Mouse (Mus musculus) left cerebral cortex, adult 11 months (tissue): ENCODE data around the gene Arih1.

Source experiments
- DNase-seq: peaks from one replicate; pipeline ENCODE4 v3.0.0; 2022; ENCODE audit warnings: low spot score

Gene Arih1

DNA sequence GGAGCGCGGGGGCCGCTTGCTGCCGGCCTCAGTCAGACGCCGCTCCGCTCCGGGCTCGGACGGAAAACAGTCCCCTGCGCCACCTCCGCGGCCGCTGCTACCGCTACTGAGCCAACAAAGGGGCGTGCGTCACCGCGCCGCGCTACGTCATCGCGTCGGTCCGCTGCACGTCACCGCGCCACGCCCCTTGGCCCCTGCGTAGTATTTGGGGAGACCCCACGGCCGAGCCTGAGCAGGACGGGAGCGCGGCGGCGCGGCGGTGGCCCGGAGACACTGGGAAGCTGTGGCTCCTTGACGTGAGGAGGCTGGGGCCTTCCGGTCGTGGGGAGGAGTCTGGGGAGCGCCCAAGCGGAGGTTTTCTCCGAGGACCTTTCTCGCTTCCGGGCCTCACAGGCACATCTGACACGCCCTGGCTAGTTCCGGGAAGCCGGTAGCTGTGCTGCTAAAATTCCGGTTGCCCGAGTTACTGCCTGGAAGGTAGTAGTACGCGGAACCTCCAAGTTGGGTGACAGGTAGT is at the start of gene Arih1:
Arih1 (minus strand) TSS at position 70 of the 517 bp plus-strand sequence.
- DNase-seq = peak; percentile 99

DNA sequence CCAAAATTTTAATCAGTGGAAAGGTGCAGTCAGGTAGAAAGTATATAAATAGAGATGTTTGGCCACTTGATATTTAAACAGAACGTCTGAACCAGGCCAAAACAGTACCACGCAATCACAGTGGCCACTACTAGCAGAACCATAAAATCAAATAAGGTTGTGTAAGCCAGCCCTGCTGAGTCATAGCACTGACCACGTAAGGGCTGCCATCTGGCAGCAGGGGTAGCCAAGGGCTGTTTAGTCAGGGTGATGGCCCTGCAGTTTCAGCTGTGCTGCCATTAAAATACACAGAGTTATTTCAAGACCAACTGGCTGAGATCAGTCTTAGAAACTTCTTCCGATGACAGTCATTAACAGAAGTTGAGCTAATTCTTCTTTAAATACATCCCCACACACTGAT is 47.5 kb upstream of the Arih1 start:
- no peak for DNase-seq

DNA sequence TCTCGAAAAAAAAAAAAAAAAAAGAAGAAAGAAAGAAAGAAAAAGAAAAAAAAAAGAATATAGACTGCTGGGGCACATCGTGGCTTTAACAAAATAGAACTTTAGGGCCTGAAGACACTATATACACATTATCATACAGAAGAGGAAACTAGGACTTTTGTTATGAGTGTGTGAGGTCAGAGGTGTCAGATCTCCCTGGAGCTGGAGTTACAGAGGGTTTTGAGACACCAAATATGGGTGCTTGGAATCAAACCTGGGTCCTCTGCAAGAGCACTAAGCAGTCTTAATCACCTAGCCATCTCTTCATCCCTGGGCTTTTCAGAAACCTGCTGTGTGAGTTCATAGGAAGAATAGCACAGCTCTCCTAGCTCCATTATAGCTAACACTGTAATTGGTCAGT is 47.0 kb upstream of the Arih1 start:
- no peak for DNase-seq

- DNase-seq = no peak
These were observed 45.2 kb upstream of the Arih1 start for GRCm38 (mm10) chr9:59531645-59532044.

- DNase-seq = no peak
These were observed 41.9 kb upstream of the Arih1 start for GRCm38 (mm10) chr9:59528274-59528673.

DNA sequence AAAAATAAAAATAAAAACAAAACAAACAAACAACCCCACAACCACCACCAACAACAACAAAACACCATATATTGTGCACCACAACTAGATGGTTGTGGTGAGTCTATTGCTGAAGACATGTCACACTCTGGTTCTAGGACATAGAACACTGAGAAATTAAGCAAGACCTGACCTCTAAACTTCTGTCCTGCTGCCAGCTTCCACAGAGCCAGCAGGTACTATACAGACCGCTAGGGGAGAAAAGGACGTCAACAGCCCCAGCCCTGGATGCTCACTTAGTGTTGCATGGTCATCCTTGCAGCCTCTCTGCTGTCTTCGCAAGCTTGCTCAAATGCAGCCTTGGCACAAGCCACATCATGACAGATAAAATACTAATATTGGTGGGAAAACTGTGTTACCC is 41.2 kb upstream of the Arih1 start:
- no peak for DNase-seq

- no peak for DNase-seq
These were observed 40.3 kb upstream of the Arih1 start for GRCm38 (mm10) chr9:59526727-59527126.

- no peak for DNase-seq
These were observed 36.5 kb upstream of the Arih1 start for GRCm38 (mm10) chr9:59522906-59523305.

- no peak for DNase-seq
These were observed 33.0 kb upstream of the Arih1 start for GRCm38 (mm10) chr9:59519396-59519795.

- no peak for DNase-seq
These were observed 32.6 kb upstream of the Arih1 start for GRCm38 (mm10) chr9:59518976-59519375.

DNA sequence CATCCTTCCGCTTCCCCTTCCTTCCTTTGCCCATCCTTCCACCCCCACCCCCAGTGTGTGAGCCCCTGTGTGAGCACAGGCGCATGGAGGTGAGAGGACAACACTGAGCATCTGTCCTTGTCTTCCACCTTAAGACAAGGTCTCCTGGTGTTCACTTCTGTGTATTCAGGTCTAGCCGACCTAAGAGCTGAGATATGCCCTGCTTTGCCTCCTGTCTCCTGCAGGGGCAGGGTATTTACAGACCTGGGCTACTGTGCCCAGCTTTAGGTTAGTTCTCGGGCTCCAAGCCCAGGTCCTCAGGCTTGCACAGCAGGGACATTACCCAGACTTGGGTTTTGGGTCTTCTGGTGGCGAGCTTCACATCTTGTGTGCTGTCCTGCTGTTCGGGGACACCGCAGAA is 30.7 kb upstream of the Arih1 start:
- no peak for DNase-seq

- DNase-seq = no peak
These were observed 28.7 kb upstream of the Arih1 start for GRCm38 (mm10) chr9:59515069-59515468.

DNA sequence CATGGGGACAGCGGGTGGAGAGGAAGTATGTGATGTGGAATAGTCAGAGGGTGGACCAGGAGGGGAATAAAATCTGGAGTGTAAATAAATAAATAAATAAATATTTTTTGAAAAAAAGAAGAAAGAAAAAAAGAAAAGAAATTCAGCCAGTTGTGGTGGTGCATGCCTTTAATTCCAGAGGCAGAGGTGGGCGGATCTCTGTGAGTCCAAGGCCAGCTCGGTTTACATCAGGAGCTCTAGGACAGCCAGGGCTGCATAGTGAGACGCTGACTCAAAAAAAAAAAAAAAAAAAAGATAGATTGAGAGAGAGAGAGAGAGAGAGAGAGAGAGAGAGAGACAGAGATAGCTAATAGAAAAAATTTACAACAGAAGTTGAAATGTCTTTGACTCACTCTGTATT is 26.0 kb upstream of the Arih1 start:
- DNase-seq = no peak

- no peak for DNase-seq
These were observed 21.7 kb upstream of the Arih1 start for GRCm38 (mm10) chr9:59508146-59508545.

GRCm38 (mm10) chr9:59487331-59487730 is 913 bp upstream of the Arih1 start:
- peak; percentile 7 for DNase-seq

DNA sequence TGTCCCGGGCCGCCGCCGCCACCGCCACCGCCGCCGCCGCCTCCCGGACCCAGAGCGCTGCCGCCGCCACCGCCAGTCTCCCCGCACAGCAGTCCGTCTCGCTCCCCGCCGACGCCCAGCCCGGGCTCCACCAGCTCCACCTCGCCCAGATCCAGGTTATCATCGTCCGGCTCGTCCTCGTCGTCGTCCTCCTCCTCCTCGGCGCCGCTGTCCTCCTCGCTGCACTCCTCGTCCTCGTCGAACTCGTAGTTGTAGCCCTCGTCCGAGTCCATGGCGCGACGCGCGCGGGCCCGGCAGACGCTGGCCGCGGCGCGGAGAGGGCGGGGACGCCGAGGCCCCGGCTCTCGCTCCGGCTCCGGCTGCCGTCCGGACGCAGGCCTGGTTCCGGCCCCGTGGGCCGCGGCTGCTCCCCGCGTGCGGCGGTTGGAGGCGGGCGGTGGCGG is 321 bp downstream of the Arih1 start:
- DNase-seq = peak; percentile 24

DNA sequence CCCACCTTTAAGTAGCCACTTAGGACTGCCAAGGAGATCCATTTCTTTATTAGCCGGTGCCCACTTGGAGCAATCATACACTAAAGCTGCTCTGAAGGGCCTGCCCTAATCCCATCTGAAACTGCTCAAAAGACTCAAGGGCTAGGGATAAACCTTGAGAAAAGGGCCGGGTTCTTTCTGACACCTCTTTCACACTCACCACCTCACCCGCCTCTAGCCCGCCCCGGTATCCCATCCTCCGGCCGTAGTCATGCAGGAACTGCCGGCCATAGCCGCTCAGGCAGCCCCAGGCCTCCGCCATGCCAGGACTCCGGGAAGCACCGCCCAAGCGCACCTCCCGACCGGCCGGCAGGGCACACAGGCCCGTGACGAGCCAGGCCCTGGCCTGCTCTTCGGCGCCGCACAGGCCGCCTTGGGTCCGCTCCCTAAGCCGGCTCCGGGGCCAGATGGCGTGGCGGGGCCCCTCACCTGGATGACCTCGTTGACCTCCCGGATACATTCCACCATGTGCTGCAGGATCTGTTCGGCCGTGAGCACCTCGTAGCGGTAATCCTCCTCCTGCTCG is 825 bp downstream of the Arih1 start:
- peak; percentile 4 for DNase-seq

DNA sequence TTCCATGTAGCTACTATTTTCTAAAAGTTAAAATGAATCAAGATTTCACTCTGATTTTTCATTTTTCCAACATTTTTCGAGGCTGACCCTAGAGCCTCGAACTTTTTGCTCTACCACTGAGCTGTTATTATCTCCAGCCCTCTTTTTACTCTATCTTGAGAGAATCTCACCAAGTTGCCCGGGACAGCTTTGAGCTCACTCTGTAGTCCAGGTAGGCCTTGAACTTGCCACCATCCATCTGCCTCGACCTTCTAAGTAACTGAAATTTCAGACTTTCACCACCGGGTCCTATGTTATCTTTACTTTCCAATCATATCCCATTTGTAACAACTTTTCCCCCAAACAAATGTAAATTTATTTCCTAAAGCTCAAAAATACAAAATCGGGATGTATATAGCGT is 1.7 kb downstream of the Arih1 start:
- DNase-seq = no peak

- no peak for DNase-seq
These were observed 4.0 kb downstream of the Arih1 start for GRCm38 (mm10) chr9:59482419-59482818.

DNA sequence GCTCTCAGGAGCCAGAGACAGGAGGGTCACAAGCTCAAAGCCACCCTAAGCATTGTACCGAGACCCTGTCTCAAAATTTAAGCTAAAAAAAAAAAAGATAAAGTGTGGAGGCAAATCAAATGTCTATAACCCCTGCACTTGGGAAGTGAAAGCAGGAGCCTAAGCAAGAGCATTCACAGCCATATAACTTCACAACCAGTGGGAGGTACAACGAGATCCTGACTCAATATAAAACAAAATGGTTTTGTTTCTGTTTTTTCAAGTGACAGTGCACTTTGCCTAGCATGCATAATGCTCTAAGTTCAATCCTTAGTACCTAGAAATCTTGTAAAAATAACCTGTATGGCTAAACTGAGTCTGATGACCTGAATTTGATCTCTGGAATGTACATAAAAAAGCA is 9.8 kb downstream of the Arih1 start:
- DNase-seq = no peak

DNA sequence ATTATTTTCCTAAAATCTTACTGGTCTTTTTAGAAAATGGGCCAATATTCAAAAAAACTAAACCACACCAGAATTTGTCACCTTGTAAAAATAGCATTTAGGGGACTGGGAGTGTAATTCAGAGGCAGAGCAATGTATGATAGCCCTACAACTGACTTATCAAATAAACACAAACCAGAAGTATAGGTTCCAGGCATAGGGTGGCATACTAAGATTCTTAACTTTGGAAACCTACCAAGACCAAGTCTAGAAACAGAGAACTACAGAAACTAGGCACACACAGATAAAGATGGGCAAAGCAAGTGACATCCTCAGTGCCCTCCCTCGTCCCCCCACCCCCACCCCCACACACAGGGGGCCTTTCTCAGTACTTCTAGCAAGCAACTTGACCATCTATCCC is 11.6 kb downstream of the Arih1 start:
- DNase-seq = no peak

- DNase-seq = no peak
These were observed 13.2 kb downstream of the Arih1 start for GRCm38 (mm10) chr9:59473171-59473570.

DNA sequence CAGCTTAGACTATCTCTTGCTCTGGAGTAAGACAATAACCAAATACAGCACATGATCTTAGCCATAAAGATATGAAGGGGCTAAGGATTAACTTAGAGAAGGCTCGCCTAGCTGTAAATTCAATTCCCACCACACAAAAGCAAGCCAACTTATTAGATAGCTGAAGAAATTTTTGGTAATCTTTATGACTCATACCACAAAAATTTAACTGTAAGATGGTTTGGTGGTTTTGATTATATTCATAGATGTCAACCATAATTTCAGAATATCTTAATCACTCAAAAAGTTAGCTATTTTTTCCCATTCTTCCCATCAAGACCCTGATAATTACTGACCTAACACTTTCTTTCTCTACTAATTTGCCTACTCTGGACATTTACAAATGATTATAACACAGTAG is 17.0 kb downstream of the Arih1 start:
- DNase-seq = no peak

DNA sequence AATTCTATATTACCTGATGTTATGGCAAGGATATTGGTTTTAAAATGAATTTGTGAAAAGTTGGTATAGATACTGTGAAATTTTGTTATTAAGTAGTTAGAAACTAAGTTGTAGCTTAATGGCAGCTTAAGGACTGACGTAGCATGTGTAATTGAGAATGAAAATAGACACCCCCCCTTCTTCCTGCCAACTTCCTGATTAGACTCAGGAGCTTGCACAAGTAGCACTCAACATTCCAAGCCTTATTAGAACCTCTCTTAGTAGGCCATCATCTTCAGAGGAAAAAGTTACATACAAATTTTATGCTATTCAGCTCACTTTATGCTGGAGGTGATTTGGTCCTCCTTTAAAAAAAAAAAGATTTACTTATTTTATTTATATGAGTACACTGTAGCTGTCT is 22.1 kb downstream of the Arih1 start:
- no peak for DNase-seq
